Mouse (Mus musculus) neural tube, embryonic 15.5 days (tissue): ENCODE measurements at regions not wholly inside any gene's neighbourhood (a gene's known extent, or its start where the extent isn't known, plus 50 kb on each side); places are given as distances from the start of the nearest gene placed in this dataset.

Source experiments
- ATAC-seq: fragments of 200-750 bp; cut with Nextera tagmentation; 2 replicates; pipeline ENCODE4 v1.8.0; 2017; ENCODE audit warnings: mild to moderate bottlenecking, moderate TSS enrichment, moderate library complexity; ENCODE audit not compliant: low FRiP score
- H3K27ac ChIP-seq: fragments of 300-500 bp; sonication (generic); replicated peaks from 2 replicates; pipeline ENCODE4 v1.5.1; 2015; ENCODE audit warnings: mild to moderate bottlenecking, inconsistent platforms
- H3K27me3 ChIP-seq: fragments of 300-500 bp; sonication (generic); replicated peaks from 2 replicates; pipeline ENCODE4 v1.6.1; 2015; ENCODE audit warnings: inconsistent platforms
- H3K36me3 ChIP-seq: fragments of 300-500 bp; sonication (generic); 2 replicates; pipeline ENCODE4 v1.6.1; 2015; ENCODE audit warnings: inconsistent platforms
- H3K4me1 ChIP-seq: fragments of 300-500 bp; sonication (generic); 2 replicates; pipeline ENCODE4 v1.6.1; 2015; ENCODE audit warnings: inconsistent platforms
- H3K4me2 ChIP-seq: fragments of 300-500 bp; sonication (generic); 2 replicates; pipeline ENCODE4 v1.6.1; 2015; ENCODE audit warnings: inconsistent platforms, mild to moderate bottlenecking, moderate library complexity
- H3K4me3 ChIP-seq: fragments of 300-500 bp; sonication (generic); replicated peaks from 2 replicates; pipeline ENCODE4 v1.5.1; 2015; ENCODE audit warnings: mild to moderate bottlenecking, inconsistent platforms
- H3K9ac ChIP-seq: fragments of 300-500 bp; sonication (generic); replicated peaks from 2 replicates; pipeline ENCODE4 v1.6.1; 2015; ENCODE audit warnings: mild to moderate bottlenecking, inconsistent platforms
- H3K9me3 ChIP-seq: fragments of 300-500 bp; sonication (generic); replicated peaks from 2 replicates; pipeline ENCODE4 v1.6.1; 2016; ENCODE audit warnings: inconsistent platforms
- WGBS: fragments of 180-500 bp; shearing (Covaris S2); methylation state at CpG from one replicate; pipeline ENCODE4 v1.1.7; 2015; ENCODE audit warnings: mixed read lengths; 5-methylcytosine and 5-hydroxymethylcytosine counted together

DNA sequence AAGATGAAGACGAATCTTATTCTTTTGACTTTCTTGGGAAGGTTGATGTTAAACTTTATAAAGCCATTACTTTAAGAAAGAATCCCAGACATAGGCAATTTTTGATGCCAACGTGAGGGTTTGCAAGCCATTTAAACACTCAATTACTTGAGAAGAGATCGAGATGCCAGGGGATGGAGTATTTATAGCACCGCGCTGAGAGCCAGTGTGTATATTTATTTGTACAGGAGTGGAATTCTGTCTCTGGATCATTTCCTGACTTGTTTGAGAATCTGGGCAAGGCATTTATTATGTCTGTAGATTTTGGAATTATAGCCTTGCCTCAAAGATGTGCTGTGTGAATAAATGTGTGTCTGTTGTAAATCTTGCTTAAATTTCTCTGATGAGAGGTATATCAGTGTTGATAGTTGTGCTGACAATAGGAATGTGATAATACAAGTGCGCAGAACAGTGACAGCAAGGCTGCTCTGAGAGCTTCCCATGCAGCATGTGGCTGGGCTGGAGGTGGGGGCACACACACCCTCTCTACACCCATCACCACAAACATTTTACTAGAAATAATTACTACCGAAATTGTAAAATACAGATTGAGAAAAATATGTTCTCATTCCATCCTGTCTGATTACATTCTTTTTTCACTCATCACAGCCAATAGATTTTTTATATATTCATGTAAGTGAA, 58.6 kb upstream of the Eif4g2 start:
- no peaks in the 10 kb centered on the region for H3K27me3 ChIP-seq
- H3K4me2 ChIP-seq: no peak overlapping the region
- H3K27ac ChIP-seq: no peak overlapping the region
- H3K36me3 ChIP-seq: no peaks in the 10 kb centered on the region
- 79% methylated on average over 7 of the region's 7 CpGs for WGBS
- no peak overlapping the region for H3K4me3 ChIP-seq
- no peaks in the 10 kb centered on the region for H3K9me3 ChIP-seq
- H3K4me1 ChIP-seq: no peaks in the 10 kb centered on the region
- no peak for ATAC-seq
- no peak overlapping the region for H3K9ac ChIP-seq

DNA sequence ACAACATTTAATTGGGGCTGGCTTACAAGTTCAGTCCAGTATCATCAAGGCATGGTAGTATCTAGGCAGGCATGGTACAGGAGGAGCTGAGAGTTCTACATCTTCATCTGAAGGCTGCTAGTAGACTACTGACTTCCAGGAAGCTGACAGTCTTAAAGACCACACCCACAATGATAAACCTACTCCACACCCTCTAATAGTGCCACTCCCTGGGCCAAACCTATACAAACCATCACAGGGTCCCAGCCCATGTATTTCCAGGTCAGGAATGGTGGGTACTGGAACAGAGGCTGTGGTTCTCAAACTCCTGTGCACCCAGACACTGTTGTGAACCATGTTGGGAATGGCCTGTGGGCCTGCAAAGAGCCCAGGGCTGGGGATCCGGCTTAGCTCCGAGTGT, 55.2 kb upstream of the Eif4g2 start:
- 92% methylated on average over 2 of the region's 2 CpGs for WGBS
- Histone ChIP-seq H3K36me3 (no peaks in the 10 kb centered on the region), H3K4me1 (no peaks in the 10 kb centered on the region), H3K9ac (no peak overlapping the region), H3K4me3 (no peak overlapping the region), H3K27ac (no peak overlapping the region), H3K4me2 (no peak overlapping the region), H3K9me3 (no peaks in the 10 kb centered on the region), H3K27me3 (no peaks in the 10 kb centered on the region)
- ATAC-seq: no peak

DNA sequence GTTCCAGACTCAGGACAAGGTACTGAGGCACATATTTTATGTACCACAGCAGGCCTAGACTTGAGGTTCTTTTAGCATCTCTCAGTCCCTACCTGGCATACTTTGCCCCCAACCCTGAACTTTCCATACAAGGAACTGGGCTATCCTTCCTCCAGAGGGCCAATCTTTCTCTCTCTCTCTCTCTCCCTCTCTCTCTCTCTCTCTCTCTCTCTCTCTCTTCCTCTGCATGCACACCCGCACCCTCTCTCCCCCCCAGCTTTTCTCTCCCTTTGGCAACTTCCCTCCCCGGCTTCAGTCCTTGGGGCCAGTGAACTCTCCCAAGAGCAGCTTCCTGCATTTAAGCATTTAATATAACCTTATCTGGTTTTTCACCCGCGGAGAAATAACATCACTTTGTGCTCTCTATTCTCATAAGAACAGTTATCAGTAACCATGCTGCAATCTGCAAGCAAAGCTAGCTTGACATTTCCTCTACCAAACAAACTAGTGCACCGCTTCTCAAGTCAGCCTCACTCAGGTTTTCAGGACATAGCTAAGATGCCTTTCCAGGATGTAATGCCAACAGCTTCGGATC, 53.3 kb upstream of the Eif4g2 start:
- Histone ChIP-seq H3K9me3 (no peaks in the 10 kb centered on the region), H3K27me3 (no peaks in the 10 kb centered on the region), H3K4me3 (no peak overlapping the region), H3K4me2 (no peak overlapping the region), H3K4me1 (no peaks in the 10 kb centered on the region), H3K9ac (no peak overlapping the region), H3K36me3 (no peaks in the 10 kb centered on the region), H3K27ac (no peak overlapping the region)
- ATAC-seq: no peak
- WGBS: 80% methylated on average over 6 of the region's 6 CpGs

DNA sequence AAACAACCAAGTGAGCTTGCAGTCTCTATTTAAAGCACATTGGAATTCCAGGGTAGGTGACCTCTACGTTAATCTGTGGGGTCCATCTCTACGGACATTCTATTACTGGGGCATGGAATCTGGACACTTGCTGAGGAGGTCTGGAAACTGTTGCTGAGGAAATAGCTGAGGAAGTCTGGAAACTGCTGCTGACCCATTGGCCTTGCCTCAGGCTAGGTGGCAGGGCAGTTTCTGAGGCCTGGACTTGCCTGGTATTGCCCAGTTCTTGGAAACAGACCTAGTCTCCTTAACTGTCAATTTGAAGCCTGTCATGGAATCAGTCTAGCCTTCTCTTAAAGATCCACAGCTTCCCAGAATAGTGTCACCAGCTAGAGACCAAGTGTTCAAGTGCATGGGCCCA, 51.7 kb upstream of the Eif4g2 start:
- Histone ChIP-seq H3K4me2 (no peak overlapping the region), H3K9me3 (no peaks in the 10 kb centered on the region), H3K36me3 (no peaks in the 10 kb centered on the region), H3K4me3 (no peak overlapping the region), H3K9ac (no peak overlapping the region), H3K4me1 (no peaks in the 10 kb centered on the region), H3K27me3 (no peaks in the 10 kb centered on the region), H3K27ac (no peak overlapping the region)
- no peak for ATAC-seq
- 92% methylated on average over 2 of the region's 2 CpGs for WGBS
